21 mouse cellular contexts compared by ENCODE assay signal in the genomic region with DNA sequence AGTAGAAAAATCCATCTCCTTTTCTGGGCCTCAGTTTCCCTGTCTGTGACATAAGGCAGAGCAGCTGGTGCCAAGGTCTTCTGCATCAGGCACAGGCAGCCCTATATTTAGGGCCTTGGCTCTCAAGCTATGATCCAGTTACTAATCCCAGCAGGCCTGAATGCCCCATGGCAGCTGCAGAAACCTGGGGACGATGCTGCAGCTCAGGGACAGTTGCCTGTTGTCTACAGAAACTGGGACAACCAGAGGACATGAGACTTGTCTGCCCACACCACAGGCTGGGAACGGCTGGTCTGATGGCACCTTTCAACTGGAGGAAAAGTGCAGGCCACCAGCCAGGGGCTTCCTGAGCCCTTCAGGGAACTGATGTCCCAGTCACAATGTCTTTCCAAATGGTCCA. TPM values are rescaled to one million over a fixed set of nuclear protein-coding genes. Genes with fewer than 3 reads are reported as not detected.
DNase-seq lines count a peak whose midpoint lies in the region; ATAC-seq lines count a peak whose summit lies in the region.
"Had no signal": no experiment of that assay in that cellular context is flagged by ENCODE, and none has a peak within 500 bp of the region (broad histone marks: within the 10 kb centered on the region; RNA-seq: fewer than 3 reads in every experiment).

Gene F830045P16Rik (minus strand): TSS at position 226 of the 400 bp plus-strand sequence.

- no peaks in the 10 kb centered on the region for H3K9me3 ChIP-seq in forebrain, embryonic 10.5 days
- H3K9me3 ChIP-seq in forebrain, embryonic 16.5 days (ENCODE audit: control insufficient read depth, low read length), result no peaks in the 10 kb centered on the region
- H3K9me3 ChIP-seq in hindbrain, embryonic 10.5 days, result no peaks in the 10 kb centered on the region
- H3K9me3 ChIP-seq in hindbrain, embryonic 13.5 days, result no peaks in the 10 kb centered on the region
- H3K9me3 ChIP-seq in midbrain, embryonic 12.5 days, result no peaks in the 10 kb centered on the region
- H3K9me3 ChIP-seq in midbrain, embryonic 16.5 days (replicated peaks; ENCODE audit: control insufficient read depth, low read length, poor library complexity, severe bottlenecking), result no peaks in the 10 kb centered on the region
- no peaks in the 10 kb centered on the region for H3K9me3 ChIP-seq in limb, embryonic 15.5 days
- H3K9me3 ChIP-seq: hindbrain, embryonic 15.5 days; liver, embryonic 12.5 days had no signal

- no peak for ATAC-seq in forebrain, embryonic 16.5 days
- ATAC-seq in hindbrain, embryonic 13.5 days (ENCODE audit: low FRiP score), result no peak
- no peak for ATAC-seq in midbrain, embryonic 12.5 days (ENCODE audit: low FRiP score, low read depth)
- no peak for ATAC-seq in midbrain, embryonic 16.5 days
- 0 out of 2 replicates have a peak, but pooled peaks have one; percentile 52 for ATAC-seq in limb, embryonic 15.5 days (ENCODE audit: insufficient number of reproducible peaks, low FRiP score, low TSS enrichment, low read depth)
- ATAC-seq: liver, embryonic 12.5 days had no signal

- H3K27ac ChIP-seq in forebrain, embryonic 10.5 days, result peak within 1 kb of the TSS; percentile 70
- H3K27ac ChIP-seq in forebrain, embryonic 16.5 days (ENCODE audit: low read length), result no peak within 1 kb of the TSS
- H3K27ac ChIP-seq in hindbrain, embryonic 10.5 days, result peak within 1 kb of the TSS; percentile 50
- no peak within 1 kb of the TSS for H3K27ac ChIP-seq in hindbrain, embryonic 13.5 days
- peak within 1 kb of the TSS; percentile 35; the same call in 1 of the 2 replicates for H3K27ac ChIP-seq in midbrain, embryonic 12.5 days (replicated peaks)
- no peak within 1 kb of the TSS; the same call in 1 of the 2 replicates for H3K27ac ChIP-seq in midbrain, embryonic 16.5 days (ENCODE audit: low read length)
- no peak within 1 kb of the TSS for H3K27ac ChIP-seq in limb, embryonic 15.5 days
- H3K27ac ChIP-seq: heart, adult 2 months; hindbrain, embryonic 15.5 days; liver, embryonic 12.5 days; macrophage had no signal

- H3K9ac ChIP-seq in forebrain, embryonic 16.5 days (replicated peaks; ENCODE audit: low read depth, low read length), result no peak within 1 kb of the TSS
- no peak within 1 kb of the TSS for H3K9ac ChIP-seq in hindbrain, embryonic 13.5 days
- no peak within 1 kb of the TSS for H3K9ac ChIP-seq in midbrain, embryonic 12.5 days (replicated peaks)
- H3K9ac ChIP-seq in midbrain, embryonic 16.5 days (ENCODE audit: low read depth, low read length), result no peak within 1 kb of the TSS
- no peak within 1 kb of the TSS for H3K9ac ChIP-seq in limb, embryonic 15.5 days
- H3K9ac ChIP-seq: hindbrain, embryonic 15.5 days; liver, embryonic 12.5 days; lung, embryonic 14.5 days had no signal

- no peak within 1 kb of the TSS for H3K4me3 ChIP-seq in forebrain, embryonic 10.5 days
- H3K4me3 ChIP-seq in forebrain, embryonic 16.5 days (replicated peaks; ENCODE audit: low read length), result no peak within 1 kb of the TSS
- no peak within 1 kb of the TSS for H3K4me3 ChIP-seq in hindbrain, embryonic 10.5 days
- no peak within 1 kb of the TSS for H3K4me3 ChIP-seq in hindbrain, embryonic 13.5 days
- H3K4me3 ChIP-seq in midbrain, embryonic 12.5 days, result no peak within 1 kb of the TSS
- H3K4me3 ChIP-seq in midbrain, embryonic 16.5 days (ENCODE audit: low read depth, low read length), result no peak within 1 kb of the TSS
- no peak within 1 kb of the TSS for H3K4me3 ChIP-seq in limb, embryonic 15.5 days
- H3K4me3 ChIP-seq: heart, adult 2 months; hindbrain, embryonic 15.5 days; liver, embryonic 12.5 days had no signal

- peaks cover 39% of the 10 kb centered on the region for H3K4me1 ChIP-seq in forebrain, embryonic 10.5 days
- peaks cover 5% of the 10 kb centered on the region; the same call in 1 of the 2 replicates for H3K4me1 ChIP-seq in forebrain, embryonic 16.5 days (replicated peaks; ENCODE audit: control insufficient read depth, insufficient read depth, low read length)
- peaks cover 33% of the 10 kb centered on the region for H3K4me1 ChIP-seq in hindbrain, embryonic 10.5 days (replicated peaks)
- H3K4me1 ChIP-seq in hindbrain, embryonic 13.5 days (replicated peaks), result peaks cover 12% of the 10 kb centered on the region
- H3K4me1 ChIP-seq in midbrain, embryonic 12.5 days, result peaks cover 27% of the 10 kb centered on the region
- peaks cover 8% of the 10 kb centered on the region; the same call in 1 of the 2 replicates for H3K4me1 ChIP-seq in midbrain, embryonic 16.5 days (ENCODE audit: control insufficient read depth, insufficient read depth, low read length)
- H3K4me1 ChIP-seq in limb, embryonic 15.5 days, result peaks cover 8% of the 10 kb centered on the region

- WGBS in forebrain, embryonic 10.5 days, result 58% methylated on average over 2 of the region's 2 CpGs
- WGBS in forebrain, embryonic 16.5 days, result 48% methylated on average over 2 of the region's 2 CpGs
- 60% methylated on average over 2 of the region's 2 CpGs for WGBS in hindbrain, embryonic 10.5 days
- WGBS in hindbrain, embryonic 13.5 days, result 61% methylated on average over 2 of the region's 2 CpGs
- 54% methylated on average over 2 of the region's 2 CpGs for WGBS in midbrain, embryonic 12.5 days
- 54% methylated on average over 2 of the region's 2 CpGs for WGBS in midbrain, embryonic 16.5 days
- WGBS in limb, embryonic 15.5 days, result 47% methylated on average over 2 of the region's 2 CpGs

- no peaks in the 10 kb centered on the region for H3K36me3 ChIP-seq in forebrain, embryonic 10.5 days (replicated peaks)
- H3K36me3 ChIP-seq in forebrain, embryonic 16.5 days (ENCODE audit: control insufficient read depth, insufficient read depth), result no peaks in the 10 kb centered on the region
- no peaks in the 10 kb centered on the region for H3K36me3 ChIP-seq in hindbrain, embryonic 10.5 days
- no peaks in the 10 kb centered on the region for H3K36me3 ChIP-seq in hindbrain, embryonic 13.5 days
- no peaks in the 10 kb centered on the region for H3K36me3 ChIP-seq in midbrain, embryonic 12.5 days
- no peaks in the 10 kb centered on the region for H3K36me3 ChIP-seq in midbrain, embryonic 16.5 days (ENCODE audit: control insufficient read depth, insufficient read depth, low read length)
- H3K36me3 ChIP-seq in limb, embryonic 15.5 days, result no peaks in the 10 kb centered on the region
- H3K36me3 ChIP-seq: hindbrain, embryonic 15.5 days; liver, embryonic 12.5 days had no signal

- H3K4me2 ChIP-seq in forebrain, embryonic 16.5 days (ENCODE audit: low read length), result no peak within 1 kb of the TSS
- H3K4me2 ChIP-seq in hindbrain, embryonic 13.5 days, result no peak within 1 kb of the TSS
- H3K4me2 ChIP-seq in midbrain, embryonic 12.5 days (replicated peaks), result no peak within 1 kb of the TSS
- no peak within 1 kb of the TSS for H3K4me2 ChIP-seq in midbrain, embryonic 16.5 days (ENCODE audit: low read length)
- no peak within 1 kb of the TSS for H3K4me2 ChIP-seq in limb, embryonic 15.5 days
- H3K4me2 ChIP-seq: hindbrain, embryonic 15.5 days; liver, embryonic 12.5 days; lung, embryonic 14.5 days had no signal

- DNase-seq in forebrain, embryonic 10.5 days (ENCODE audit: extremely low spot score, low spot score), result no peak
- DNase-seq in hindbrain, embryonic 10.5 days (ENCODE audit: low spot score), result no peak
- no peak for DNase-seq in right cerebral cortex, adult 18-20 months
- DNase-seq: adrenal gland, adult 8-10 months; heart, adult 2 months; kidney, adult 18-20 months; kidney, postnatal 36 days; layer of hippocampus, postnatal 36 days; lung, embryonic 14.5 days; thymus, adult 2 months had no signal

- H3K27me3 ChIP-seq in forebrain, embryonic 10.5 days (ENCODE audit: poor library complexity, severe bottlenecking), result no peaks in the 10 kb centered on the region
- no peaks in the 10 kb centered on the region for H3K27me3 ChIP-seq in forebrain, embryonic 16.5 days (replicated peaks; ENCODE audit: control insufficient read depth, insufficient read depth, low read length)
- H3K27me3 ChIP-seq in hindbrain, embryonic 10.5 days (ENCODE audit: insufficient read depth, poor library complexity, severe bottlenecking), result peaks cover 47% of the 10 kb centered on the region
- H3K27me3 ChIP-seq in hindbrain, embryonic 13.5 days, result peaks cover 48% of the 10 kb centered on the region
- H3K27me3 ChIP-seq in midbrain, embryonic 12.5 days, result 0 out of 2 replicates have a peak, but pooled peaks cover 2% of the 10 kb centered on the region
- no peaks in the 10 kb centered on the region for H3K27me3 ChIP-seq in midbrain, embryonic 16.5 days (ENCODE audit: control insufficient read depth, insufficient read depth, low read depth, low read length)
- H3K27me3 ChIP-seq in limb, embryonic 15.5 days, result no peaks in the 10 kb centered on the region
- H3K27me3 ChIP-seq: liver, embryonic 12.5 days had no signal

RNA-seq across cellular contexts. Expression of gene F830045P16Rik, which starts in this region (rescaled TPM):
- not detected in 2 replicates for polyA plus RNA-seq in forebrain, embryonic 10.5 days (2016; fragmentation: Nextera tagmentation; extraction: Ambion mirVana)
- polyA plus RNA-seq in forebrain, embryonic 16.5 days (2015; fragmentation: Nextera tagmentation; extraction: Ambion mirVana), result not detected in 2 replicates
- polyA plus RNA-seq in hindbrain, embryonic 10.5 days (2016; fragmentation: Nextera tagmentation; extraction: Ambion mirVana), result not detected in 2 replicates
- not detected in 2 replicates for polyA plus RNA-seq in hindbrain, embryonic 13.5 days (2015; fragmentation: Nextera tagmentation; extraction: Ambion mirVana)
- not detected in 2 replicates for polyA plus RNA-seq in midbrain, embryonic 12.5 days (2016; fragmentation: Nextera tagmentation; extraction: Ambion mirVana)
- polyA plus RNA-seq in midbrain, embryonic 16.5 days (2015; fragmentation: Nextera tagmentation; extraction: Ambion mirVana), result not detected in 2 replicates
- 0.41 and 0.70 TPM in 2 replicates for polyA plus RNA-seq in limb, embryonic 15.5 days (2015; fragmentation: Nextera tagmentation; extraction: Ambion mirVana)
- polyA plus RNA-seq: embryonic facial prominence, embryonic 11.5 days; heart, adult 2 months; heart, embryonic 16.5 days; hindbrain, embryonic 15.5 days; liver, embryonic 12.5 days; lung, embryonic 14.5 days; urinary bladder, adult 2 months had no signal

Comparison
In these comparisons a context has a peak if more than half of its experiments do, and no peak if none do; other contexts are left out.
1. H3K27ac ChIP-seq: peak in forebrain, embryonic 10.5 days (single experiment), hindbrain, embryonic 10.5 days (single experiment) and midbrain, embryonic 12.5 days (single experiment); none in forebrain, embryonic 16.5 days (single experiment), hindbrain, embryonic 13.5 days (single experiment), midbrain, embryonic 16.5 days (single experiment) and limb, embryonic 15.5 days (single experiment).
2. Peak in ATAC-seq in limb, embryonic 15.5 days; RNA of the gene not detected or under 1 TPM.